Mouse (Mus musculus) heart, postnatal 14 days (tissue): ENCODE data around the gene Phlda1. TPM values are rescaled to one million over a fixed set of nuclear protein-coding genes. Genes with fewer than 3 reads are reported as not detected.

Source experiments
- DNase-seq, 2 experiments: peaks; one replicate each; pipeline ENCODE4 v3.0.0; 2021 to 2022
- intact Hi-C: fragments of 180-260 bp; cut with DNase I; formaldehyde crosslinking; loops from one replicate; pipeline ENCODE4 v1.15.1; 2025
- total RNA-seq, 2 experiments: library from RNA; stranded (reverse); gene quantifications; 2 replicates each; pipeline ENCODE4 v1.2.3; 2021

The Phlda1 gene
- total RNA-seq, 2 experiments from 2014 or later = 20.3 to 22.3 TPM

- intact Hi-C loops = no loop called here
- no peak for DNase-seq
Measured at GRCm38 (mm10) chr10:111558211-111558610, 52.1 kb downstream of the Phlda1 start.

Other genes starting within 250 kb of the Phlda1 start
- gene Bbs10, start 207.6 kb upstream of the Phlda1 start, total RNA-seq = 1 to 10 TPM; 3.1 to 3.2 TPM
- 10 to 100 TPM; 59.7 to 65.9 TPM for gene Nap1l1, start 33.1 kb upstream of the Phlda1 start, total RNA-seq